Mouse (Mus musculus) intestine, postnatal 0 days (tissue): ENCODE measurements around the gene Tbx5. TPM values are rescaled to one million over a fixed set of nuclear protein-coding genes. Genes with fewer than 3 reads are reported as not detected.

Experiments used
- ATAC-seq: fragments of 200-750 bp; cut with Nextera tagmentation; 2 replicates; pipeline ENCODE4 v1.8.0; 2017; ENCODE audit warnings: mild to moderate bottlenecking, moderate TSS enrichment, moderate library complexity
- H3K27ac ChIP-seq: fragments of 300-500 bp; sonication (generic); 2 replicates; pipeline ENCODE4 v1.5.1; 2014; ENCODE audit warnings: mild to moderate bottlenecking, low read depth, low read length, moderate library complexity
- H3K27me3 ChIP-seq: fragments of 300-500 bp; sonication (generic); replicated peaks from 2 replicates; pipeline ENCODE4 v1.6.1; 2014; ENCODE audit warnings: low read length, mixed read lengths; ENCODE audit not compliant: control insufficient read depth, insufficient read depth
- H3K36me3 ChIP-seq: fragments of 300-500 bp; sonication (generic); 2 replicates; pipeline ENCODE4 v1.6.1; 2014; ENCODE audit warnings: mild to moderate bottlenecking, moderate library complexity; ENCODE audit not compliant: control insufficient read depth, insufficient read depth
- H3K4me1 ChIP-seq: fragments of 300-500 bp; sonication (generic); replicated peaks from 2 replicates; pipeline ENCODE4 v1.6.1; 2014; ENCODE audit warnings: antibody characterized with exemption, low read length, mixed read lengths; ENCODE audit not compliant: control insufficient read depth, insufficient read depth
- H3K4me2 ChIP-seq: fragments of 300-500 bp; sonication (generic); replicated peaks from 2 replicates; pipeline ENCODE4 v1.6.1; 2014; ENCODE audit warnings: low read depth, mild to moderate bottlenecking, moderate library complexity
- H3K4me3 ChIP-seq: fragments of 300-500 bp; sonication (generic); 2 replicates; pipeline ENCODE4 v1.5.1; 2014; ENCODE audit warnings: low read depth, low read length
- H3K9ac ChIP-seq: fragments of 300-500 bp; sonication (generic); 2 replicates; pipeline ENCODE4 v1.6.1; 2014; ENCODE audit warnings: mild to moderate bottlenecking, low read depth, low read length
- H3K9me3 ChIP-seq: fragments of 300-500 bp; sonication (generic); 2 replicates; pipeline ENCODE4 v1.6.1; 2016; ENCODE audit warnings: mixed run types; ENCODE audit not compliant: control insufficient read depth
- CTCF ChIP-seq: sonication (generic); IDR thresholded peaks from 2 replicates; pipeline ENCODE4 v1.5.1; 2016; ENCODE audit warnings: low read depth, mild to moderate bottlenecking, control low read depth, antibody characterized with exemption, moderate library complexity
- WGBS: fragments of 180-500 bp; shearing (Covaris S2); extraction: QIAGEN DNeasy Blood & Tissue Kit; methylation state at CpG from one replicate; pipeline ENCODE4 v1.1.7; 2014; 5-methylcytosine and 5-hydroxymethylcytosine counted together
- polyA plus RNA-seq: library from polyadenylated mRNA; unstranded; fragments of >200 nt; fragmentation: Nextera tagmentation; extraction: Ambion mirVana; gene quantifications from 2 replicates; pipeline ENCODE4 v1.2.1, GENCODE M21; 2015

Gene Tbx5
- polyA plus RNA-seq, 1 experiment from 2014 or later: not detected

GRCm38 (mm10) chr5:119802617-119803410, 29.7 kb upstream of the Tbx5 start:
- Histone ChIP-seq H3K9me3 (no peaks in the 10 kb centered on the region), H3K9ac (no peak overlapping the region), H3K36me3 (no peaks in the 10 kb centered on the region), H3K4me2 (no peak overlapping the region), H3K4me1 (no peaks in the 10 kb centered on the region), H3K4me3 (no peak overlapping the region), H3K27me3 (peaks cover 99% of the 10 kb centered on the region), H3K27ac (no peak overlapping the region)
- TF ChIP-seq CTCF: no peak
- WGBS: 2% methylated on average over 27 of the region's 27 CpGs
- no peak for ATAC-seq

DNA sequence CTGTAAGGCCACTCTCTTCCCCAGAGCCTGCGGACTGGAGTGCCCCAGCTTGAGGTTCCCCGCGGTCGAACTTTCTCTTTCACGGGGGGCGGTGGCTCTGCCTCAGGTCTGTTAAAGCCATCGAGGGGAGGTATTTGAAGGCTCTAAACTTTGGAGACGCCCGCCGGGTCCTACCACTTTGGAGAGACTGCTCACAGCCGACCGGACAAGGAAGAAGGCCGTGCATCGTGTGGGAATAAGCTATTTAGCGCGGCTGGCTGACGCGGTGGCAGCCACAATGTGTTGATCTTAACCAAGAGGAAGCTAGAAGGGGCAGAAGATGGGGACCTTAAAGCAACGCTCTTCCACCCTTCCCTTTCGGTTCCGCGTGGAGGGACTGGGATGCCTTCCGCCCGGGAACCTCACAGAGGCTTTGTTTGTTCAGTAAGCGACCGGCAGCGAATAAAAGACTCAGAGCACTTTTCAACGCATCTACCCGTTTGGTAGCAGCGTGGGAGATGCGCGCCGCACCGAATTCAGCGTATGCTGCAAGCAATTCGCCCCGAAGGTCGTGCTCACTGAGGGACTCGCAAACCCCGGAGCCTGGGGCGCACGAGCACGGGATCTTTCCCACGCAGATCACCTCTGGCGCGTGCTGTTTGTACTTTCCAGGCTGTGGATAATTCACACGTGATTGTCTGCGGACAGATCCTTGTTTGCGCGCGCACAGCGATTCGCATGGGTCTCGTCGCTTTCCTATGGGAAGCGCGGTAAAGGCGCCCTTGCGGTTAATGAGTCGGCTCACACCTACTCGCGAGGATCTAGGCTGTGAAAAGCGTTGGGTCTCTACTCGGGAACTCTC, 28.8 kb upstream of the Tbx5 start:
- peaks cover 99% of the 10 kb centered on the region for H3K27me3 ChIP-seq
- no peak overlapping the region for H3K4me2 ChIP-seq
- ATAC-seq: no peak
- no peaks in the 10 kb centered on the region for H3K36me3 ChIP-seq
- H3K4me3 ChIP-seq: no peak overlapping the region
- TF ChIP-seq CTCF: no peak
- H3K9ac ChIP-seq: no peak overlapping the region
- H3K27ac ChIP-seq: no peak overlapping the region
- no peaks in the 10 kb centered on the region for H3K9me3 ChIP-seq
- H3K4me1 ChIP-seq: no peaks in the 10 kb centered on the region
- WGBS: under 1% methylated on average over 64 of the region's 64 CpGs

GRCm38 (mm10) chr5:119804301-119805039, 28.0 kb upstream of the Tbx5 start:
- Histone ChIP-seq H3K4me3 (no peak overlapping the region), H3K4me1 (no peaks in the 10 kb centered on the region), H3K4me2 (no peak overlapping the region), H3K9ac (no peak overlapping the region), H3K27ac (no peak overlapping the region), H3K9me3 (no peaks in the 10 kb centered on the region), H3K27me3 (peaks cover 98% of the 10 kb centered on the region), H3K36me3 (no peaks in the 10 kb centered on the region)
- 1% methylated on average over 35 of the region's 35 CpGs for WGBS
- TF ChIP-seq CTCF: no peak
- no peak for ATAC-seq

- no peak overlapping the region for H3K9ac ChIP-seq
- no peak overlapping the region for H3K4me3 ChIP-seq
- no peaks in the 10 kb centered on the region for H3K36me3 ChIP-seq
- no peaks in the 10 kb centered on the region for H3K9me3 ChIP-seq
- peaks cover 91% of the 10 kb centered on the region for H3K27me3 ChIP-seq
- no peak for TF ChIP-seq CTCF
- no peaks in the 10 kb centered on the region for H3K4me1 ChIP-seq
- no peak overlapping the region for H3K27ac ChIP-seq
- no peak for ATAC-seq
- 1% methylated on average over 5 of the region's 5 CpGs for WGBS
- H3K4me2 ChIP-seq: no peak overlapping the region
Observed at GRCm38 (mm10) chr5:119805636-119806035, 26.8 kb upstream of the Tbx5 start.

- no peaks in the 10 kb centered on the region for H3K4me1 ChIP-seq
- H3K9ac ChIP-seq: no peak overlapping the region
- H3K36me3 ChIP-seq: no peaks in the 10 kb centered on the region
- no peak overlapping the region for H3K4me3 ChIP-seq
- no peak for TF ChIP-seq CTCF
- no peaks in the 10 kb centered on the region for H3K9me3 ChIP-seq
- no peak for ATAC-seq
- peaks cover 88% of the 10 kb centered on the region for H3K27me3 ChIP-seq
- no peak overlapping the region for H3K27ac ChIP-seq
- H3K4me2 ChIP-seq: no peak overlapping the region
Observed at GRCm38 (mm10) chr5:119806467-119806866, 26.0 kb upstream of the Tbx5 start.

- ATAC-seq: no peak
- no peak overlapping the region for H3K9ac ChIP-seq
- no peaks in the 10 kb centered on the region for H3K4me1 ChIP-seq
- H3K27ac ChIP-seq: no peak overlapping the region
- no peaks in the 10 kb centered on the region for H3K36me3 ChIP-seq
- no peaks in the 10 kb centered on the region for H3K9me3 ChIP-seq
- peaks cover 77% of the 10 kb centered on the region for H3K27me3 ChIP-seq
- 4% methylated on average over 20 of the region's 20 CpGs for WGBS
- no peak for TF ChIP-seq CTCF
- no peak overlapping the region for H3K4me2 ChIP-seq
- H3K4me3 ChIP-seq: no peak overlapping the region
Observed at GRCm38 (mm10) chr5:119807481-119808183, 24.8 kb upstream of the Tbx5 start.
